Mouse (Mus musculus) cerebellum, postnatal 14 days (tissue): ENCODE results near the gene Fars2.
A peak's percentile ranks its signal among the peaks of the same experiment; 100 is the strongest.
"Not testable (repeated sequence)": the region's sequence is repeated elsewhere in the genome, so short reads cannot be mapped to it uniquely, and the experiment has no call there.

Experiments used
- DNase-seq, 2 experiments: peaks; one replicate each; pipeline ENCODE4 v3.0.0; 2021; ENCODE audit warnings: mixed read lengths in 2 of 2

Fars2 gene

GRCm38 (mm10) chr13:36391936-36392335 is 274.7 kb downstream of the Fars2 start:
- DNase-seq, result no peak

- no peak for DNase-seq
Measured at GRCm38 (mm10) chr13:36392666-36393065, 275.5 kb downstream of the Fars2 start.

GRCm38 (mm10) chr13:36401011-36401410 is 283.8 kb downstream of the Fars2 start:
- peak; percentile 18 to 44 for DNase-seq

GRCm38 (mm10) chr13:36413276-36413675 is 296.1 kb downstream of the Fars2 start:
- no peak for DNase-seq

- no peak for DNase-seq
Measured at GRCm38 (mm10) chr13:36415176-36415575, 298.0 kb downstream of the Fars2 start.

GRCm38 (mm10) chr13:36416546-36416945 is 299.3 kb downstream of the Fars2 start:
- DNase-seq, result no peak

- no peak for DNase-seq
Measured at GRCm38 (mm10) chr13:36419357-36419756, 302.1 kb downstream of the Fars2 start.

GRCm38 (mm10) chr13:36422446-36422845 is 305.2 kb downstream of the Fars2 start:
- DNase-seq, result no peak

GRCm38 (mm10) chr13:36425824-36426705 is 308.9 kb downstream of the Fars2 start:
- not testable (repeated sequence) for DNase-seq

GRCm38 (mm10) chr13:36429500-36430189 is 312.4 kb downstream of the Fars2 start:
- DNase-seq, result no peak

- no peak for DNase-seq
Measured at GRCm38 (mm10) chr13:36430420-36431114, 313.4 kb downstream of the Fars2 start.

GRCm38 (mm10) chr13:36431974-36432518 is 314.8 kb downstream of the Fars2 start:
- no peak for DNase-seq

GRCm38 (mm10) chr13:36444748-36445423 is 327.7 kb downstream of the Fars2 start:
- peak; percentile 40 to 49 for DNase-seq

- peak; percentile 21 to 30 for DNase-seq
Measured at GRCm38 (mm10) chr13:36447947-36448346, 330.7 kb downstream of the Fars2 start.

- no peak for DNase-seq
Measured at GRCm38 (mm10) chr13:36448565-36448964, 331.4 kb downstream of the Fars2 start.

- DNase-seq, result no peak
Measured at GRCm38 (mm10) chr13:36451437-36451836, 334.2 kb downstream of the Fars2 start.

- DNase-seq, result no peak
Measured at GRCm38 (mm10) chr13:36460473-36460872, 343.3 kb downstream of the Fars2 start.

- DNase-seq, result no peak
Measured at GRCm38 (mm10) chr13:36463669-36464068, 346.5 kb downstream of the Fars2 start.

GRCm38 (mm10) chr13:36466076-36466475 is 348.9 kb downstream of the Fars2 start:
- DNase-seq, result not testable (repeated sequence)

GRCm38 (mm10) chr13:36466515-36466921 is 349.3 kb downstream of the Fars2 start:
- DNase-seq, result no peak

GRCm38 (mm10) chr13:36467849-36468248 is 350.6 kb downstream of the Fars2 start:
- DNase-seq, result no peak

- no peak for DNase-seq
Measured at GRCm38 (mm10) chr13:36468963-36469362, 351.8 kb downstream of the Fars2 start.
